Mouse (Mus musculus) gastrocnemius, adult 2 months (tissue): Measurements from ENCODE around the gene Map9. TPM values are rescaled to one million over a fixed set of nuclear protein-coding genes. Genes with fewer than 3 reads are reported as not detected.
"Not testable (repeated sequence)": the region's sequence is repeated elsewhere in the genome, so short reads cannot be mapped to it uniquely, and the experiment has no call there.

Experiments
- DNase-seq: peaks from one replicate; pipeline ENCODE4 v3.0.0; 2022
- H3K27ac ChIP-seq: fragments of 200-600 bp; 2 replicates; pipeline ENCODE4 v1.8.1; 2022; ENCODE audit warnings: mild to moderate bottlenecking
- H3K4me3 ChIP-seq: fragments of 200-600 bp; 2 replicates; pipeline ENCODE4 v1.8.1; 2022; ENCODE audit warnings: mild to moderate bottlenecking, moderate library complexity
- CTCF ChIP-seq: fragments of 200-600 bp; IDR thresholded peaks from 2 replicates; pipeline ENCODE4 v1.8.1; 2022; ENCODE audit warnings: antibody characterized with exemption, mild to moderate bottlenecking, moderate library complexity
- intact Hi-C: fragments of 180-260 bp; cut with DNase I; formaldehyde crosslinking; loops from one replicate; pipeline ENCODE4 v1.15.1; 2025
- long read RNA-seq, 2 experiments: library from polyadenylated mRNA; stranded (forward); transcript quantifications; one replicate each; pipeline ENCODE4 v2.0.0; 2021
- total RNA-seq, 2 experiments: library from RNA; stranded (reverse); gene quantifications; 2 replicates each; pipeline ENCODE4 v1.2.3; 2021

Gene Map9
- 1 to 10 TPM; 1.8 to 2.7 TPM for total RNA-seq
- long read RNA-seq, experiment 1: 0 reads
- long read RNA-seq, experiment 2, full-length matches to known transcripts: 1 of 1 reads
- long read RNA-seq, experiment 2, partial matches to known transcripts: 0 of 1 reads
- long read RNA-seq, experiment 2, other reads (novel, unspliced or antisense): 0 of 1 reads

DNA sequence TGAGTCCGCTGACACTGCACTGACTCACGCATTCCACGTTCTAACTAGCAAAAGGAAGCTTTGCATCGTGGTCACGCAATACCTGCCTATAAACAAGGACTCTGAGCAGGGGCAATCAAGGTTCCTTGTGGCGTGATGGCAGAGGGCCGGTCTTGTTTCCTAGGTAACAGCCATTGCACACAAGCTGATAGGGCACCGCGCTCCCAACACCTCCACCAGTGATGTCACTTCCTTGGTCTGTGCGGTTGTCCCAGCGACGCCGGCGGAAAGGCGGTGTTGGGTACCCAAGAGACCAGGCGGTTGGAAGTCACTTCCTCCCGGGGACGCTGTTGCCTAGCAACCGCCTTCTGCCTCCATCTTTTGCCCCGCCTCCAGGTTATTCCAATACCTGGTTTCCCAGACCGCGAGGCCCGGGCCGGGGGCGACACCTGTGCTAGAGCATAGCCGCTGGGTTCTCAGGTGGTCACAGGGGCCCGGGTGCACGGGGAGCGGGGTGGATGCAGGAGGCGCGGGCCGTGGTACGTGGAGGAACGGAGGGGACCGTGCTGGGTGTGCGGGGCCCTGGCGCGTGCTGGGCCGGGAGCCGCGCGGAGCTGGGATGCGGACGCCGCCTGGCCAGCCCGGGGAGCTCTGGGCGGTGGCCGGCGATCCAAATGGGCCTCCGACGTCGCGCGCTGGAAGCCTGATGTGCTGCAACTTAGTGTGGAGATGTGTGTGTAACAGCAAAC lies at the start of gene Map9:
Gene Map9 (plus strand): TSS at position 248 of the 728 bp plus-strand sequence.
- intact Hi-C loops: no loop called here
- Histone ChIP-seq H3K27ac (peak within 1 kb of the TSS; percentile 82), H3K4me3 (peak within 1 kb of the TSS; percentile 82)
- no peak for TF ChIP-seq CTCF
- DNase-seq: peak; percentile 97

DNA sequence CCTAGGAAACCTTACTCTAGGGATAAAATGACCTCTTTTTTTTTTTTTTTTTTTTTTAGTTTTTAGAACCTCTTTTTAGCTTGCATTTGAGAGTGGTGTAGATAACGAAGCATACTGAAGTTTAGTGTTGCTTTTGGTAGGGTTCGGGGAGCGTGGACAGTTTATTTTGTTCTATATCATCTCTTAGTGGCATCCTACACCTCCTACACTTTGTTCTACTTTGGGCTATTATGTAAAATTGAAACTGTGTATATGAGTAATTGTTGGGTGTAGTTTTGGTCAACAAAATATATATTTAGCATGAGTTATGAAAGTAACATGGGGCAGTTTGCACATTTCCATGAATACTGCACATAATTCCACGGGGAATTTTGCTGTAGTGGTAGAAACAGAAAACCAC lies 42.1 kb upstream of the Map9 start:
- no peak for TF ChIP-seq CTCF
- Histone ChIP-seq H3K27ac (no peak overlapping the region), H3K4me3 (no peak overlapping the region)
- intact Hi-C loops: no loop called here
- no peak for DNase-seq

DNA sequence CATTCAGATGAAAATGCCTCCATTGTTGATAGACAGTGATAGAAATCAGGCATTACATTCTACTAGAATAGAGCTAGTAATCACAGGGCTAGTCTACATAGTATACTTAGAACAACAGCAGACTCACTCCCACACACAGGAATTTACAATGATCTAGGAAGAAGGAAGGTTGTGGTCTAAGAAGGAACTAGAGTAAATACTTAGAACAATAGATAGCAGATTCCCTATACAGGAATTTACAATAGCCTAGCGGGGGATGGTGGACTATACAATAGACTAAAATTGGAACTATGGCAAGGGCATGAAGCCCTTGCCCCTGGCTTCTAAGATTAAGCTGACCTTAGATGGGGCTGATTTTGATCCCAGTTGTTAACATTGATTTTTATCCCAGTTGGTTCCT lies 31.1 kb upstream of the Map9 start:
- H3K4me3 ChIP-seq, H3K27ac ChIP-seq, intact Hi-C loops, DNase-seq: not testable (repeated sequence)

DNA sequence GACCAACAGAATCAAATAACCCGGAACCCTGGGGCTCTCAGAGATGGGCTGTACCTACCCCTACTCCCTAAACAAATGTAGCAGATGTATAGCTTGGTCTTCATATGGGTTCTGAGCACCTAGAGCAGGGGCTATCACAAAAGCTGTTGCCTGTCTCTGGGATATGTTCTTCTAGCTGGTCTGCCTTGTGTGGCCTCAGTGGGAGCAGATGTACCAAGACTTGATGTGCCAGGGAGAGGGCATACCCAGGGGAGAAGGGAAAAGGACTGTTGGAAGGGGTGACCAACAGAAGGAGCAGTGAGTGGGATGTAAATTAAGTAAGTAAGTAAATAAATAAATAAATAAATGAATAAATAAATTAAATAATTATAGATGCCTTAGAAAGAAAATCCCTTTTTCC lies 25.8 kb upstream of the Map9 start:
- H3K4me3 ChIP-seq: no peak overlapping the region
- H3K27ac ChIP-seq: no peak overlapping the region
- intact Hi-C loops: loop anchor here (2.0 kb wide), 1 partner anchor 285 kb away; no protein-coding TSS in a partner anchor
- no peak for TF ChIP-seq CTCF
- DNase-seq: no peak

DNA sequence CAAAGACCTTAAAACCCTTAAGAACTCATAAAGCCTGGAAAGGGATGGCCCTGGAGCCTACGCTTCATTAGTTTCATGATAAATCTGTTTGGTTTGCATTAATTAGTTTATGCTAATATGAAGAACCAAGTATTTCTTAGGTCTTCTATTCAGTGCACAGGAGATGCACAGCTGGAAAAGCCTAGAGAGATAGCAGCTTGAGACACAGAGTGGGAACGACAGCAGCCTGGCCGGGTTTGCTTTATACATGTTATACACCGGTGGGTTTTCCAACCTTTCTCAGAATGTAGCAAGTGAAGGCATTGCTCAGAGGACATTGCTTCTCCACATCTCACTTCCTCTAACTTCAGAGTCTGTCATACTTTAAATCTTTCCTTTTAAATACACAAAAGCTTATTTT lies 25.3 kb upstream of the Map9 start:
- Histone ChIP-seq H3K4me3 (no peak overlapping the region), H3K27ac (no peak overlapping the region)
- intact Hi-C loops: loop anchor here (2.0 kb wide), 1 partner anchor 286 kb away; no protein-coding TSS in a partner anchor
- DNase-seq: no peak
- TF ChIP-seq CTCF: no peak

DNA sequence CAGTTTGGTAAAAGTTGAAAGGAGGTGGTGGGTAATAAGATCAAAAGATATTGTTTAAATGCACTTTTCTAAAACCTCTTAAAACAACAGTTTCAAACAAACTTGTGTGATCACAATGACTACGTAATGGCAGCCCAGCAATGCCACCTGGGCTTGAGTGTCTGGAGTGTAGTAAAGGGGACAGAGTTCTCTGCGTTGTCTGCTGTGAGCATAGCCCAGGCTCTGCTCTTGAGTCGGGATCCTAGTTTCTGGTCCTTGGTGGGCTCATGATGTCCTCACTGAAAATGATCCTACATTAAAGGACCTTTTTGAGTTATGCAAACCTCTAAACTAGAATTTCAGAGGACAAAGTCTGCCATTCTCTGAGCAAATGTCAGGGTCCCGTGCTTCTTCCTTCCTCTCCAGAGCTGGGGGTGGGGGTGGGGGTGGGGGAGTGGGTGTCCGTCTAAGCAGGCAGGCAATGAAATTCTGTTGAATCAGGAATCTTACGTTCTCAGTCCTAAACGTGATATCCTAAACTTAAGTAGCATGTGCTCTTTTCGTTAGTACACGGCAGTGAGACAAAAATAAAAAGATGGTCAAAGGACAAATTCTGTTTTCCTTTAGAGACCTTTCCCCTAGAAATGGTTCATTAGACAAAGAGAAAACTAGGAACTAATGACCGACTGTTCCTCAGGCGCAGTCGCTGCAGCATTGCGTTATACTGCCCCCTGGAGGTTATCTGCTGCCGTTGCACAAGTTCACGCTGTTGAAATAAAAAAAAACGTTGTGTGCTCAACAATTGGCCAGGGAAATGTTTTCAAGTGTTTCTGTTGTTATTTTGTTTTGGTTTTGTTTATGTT lies 24.5 kb upstream of the Map9 start:
- peak; percentile 94 for TF ChIP-seq CTCF
- Histone ChIP-seq H3K27ac (peak overlapping the region; percentile 40; the same call in 1 of the 2 replicates), H3K4me3 (peak overlapping the region; percentile 60)
- peak; percentile 60 for DNase-seq
- intact Hi-C loops: loop anchor here (2.0 kb wide), 1 partner anchor 287 kb away; no protein-coding TSS in a partner anchor

DNA sequence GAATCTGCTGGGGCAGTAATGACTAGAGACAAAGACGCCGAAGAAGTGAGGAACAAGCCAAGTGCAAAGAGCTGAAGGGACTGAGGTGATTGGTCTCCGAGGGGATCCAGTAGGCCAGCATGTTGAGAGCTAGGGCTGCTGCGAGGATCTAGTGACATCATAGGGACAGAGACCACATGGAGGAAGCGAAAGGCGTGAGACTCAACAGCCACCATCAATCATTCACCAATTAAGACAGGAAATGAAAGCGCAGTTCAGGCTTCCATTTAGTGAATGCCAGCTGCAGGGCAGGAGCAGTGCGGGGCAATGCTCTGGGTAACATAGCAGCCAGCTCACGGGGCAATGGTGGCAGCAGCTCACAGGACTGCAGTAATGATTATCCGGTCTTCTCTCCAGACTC lies 17.7 kb upstream of the Map9 start:
- DNase-seq: no peak
- H3K4me3 ChIP-seq: no peak overlapping the region
- TF ChIP-seq CTCF: no peak
- H3K27ac ChIP-seq: no peak overlapping the region
- intact Hi-C loops: no loop called here

DNA sequence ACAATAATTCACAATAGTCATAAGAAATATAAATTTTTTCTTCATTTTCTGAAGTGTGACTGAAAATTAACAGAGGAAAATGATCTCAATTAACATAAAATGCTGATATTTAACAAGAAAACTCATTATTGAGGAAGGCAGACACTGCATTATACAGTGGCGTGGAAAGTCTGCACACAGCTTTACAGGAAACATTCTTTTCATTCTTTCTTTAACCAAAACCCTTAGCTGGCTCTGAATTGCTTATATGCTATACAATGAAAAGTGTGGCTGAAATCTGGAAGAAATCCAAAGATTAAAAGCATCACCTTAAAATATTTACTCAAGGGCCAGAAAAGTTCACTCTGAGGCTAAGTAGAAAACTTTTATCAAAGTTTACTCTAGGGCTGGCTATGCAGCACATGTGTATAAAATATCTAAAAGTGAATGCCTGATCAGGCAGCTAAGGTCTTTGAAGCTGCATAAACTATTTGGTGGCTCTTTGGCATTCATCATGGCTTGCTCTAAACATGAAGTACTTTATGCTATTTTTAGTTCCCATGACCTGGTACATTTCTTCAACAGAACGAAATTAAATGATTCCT lies 9.5 kb upstream of the Map9 start:
- DNase-seq: no peak
- intact Hi-C loops: no loop called here
- Histone ChIP-seq H3K27ac (no peak overlapping the region), H3K4me3 (no peak overlapping the region)
- TF ChIP-seq CTCF: no peak

DNA sequence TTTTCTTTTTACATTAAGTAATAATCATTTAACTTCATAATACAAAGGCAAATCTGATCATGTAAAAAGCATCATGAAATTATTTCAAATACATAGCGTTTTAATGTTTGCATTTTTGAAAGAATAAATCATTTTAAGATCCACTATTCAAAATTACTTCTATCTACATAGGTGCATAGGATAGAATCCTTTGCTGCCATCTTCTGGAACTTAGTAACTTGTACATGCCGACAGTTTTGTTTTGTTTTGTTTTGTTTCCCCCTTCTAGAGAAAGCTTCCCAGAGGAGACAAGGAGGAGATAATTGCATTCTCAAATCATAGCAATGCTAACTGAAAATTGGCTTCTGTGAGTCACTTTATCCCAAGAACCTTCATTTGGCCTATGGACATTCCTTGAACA lies 7.5 kb upstream of the Map9 start:
- no peak for DNase-seq
- TF ChIP-seq CTCF: peak; percentile 34; the same call in 1 of the 2 replicates
- intact Hi-C loops: no loop called here
- Histone ChIP-seq H3K27ac (no peak overlapping the region), H3K4me3 (no peak overlapping the region)

DNA sequence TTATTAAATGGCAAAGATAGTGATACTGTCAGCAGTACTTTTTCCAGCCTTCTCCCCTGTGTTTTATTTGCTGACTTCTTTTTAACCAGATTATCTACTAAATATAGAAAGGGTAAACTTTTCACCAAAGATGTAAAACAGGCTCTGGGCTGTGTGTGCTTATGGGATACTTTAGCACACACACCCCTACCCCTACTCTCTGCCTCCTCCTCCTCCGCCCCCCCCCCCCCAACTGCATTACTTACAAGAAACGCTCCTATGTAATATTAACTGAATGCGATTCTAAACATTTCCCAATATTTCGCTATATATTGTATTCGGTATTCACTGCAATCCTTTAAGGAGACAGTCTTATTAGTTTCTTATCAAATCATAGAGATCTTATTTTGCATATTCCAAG lies 504 bp upstream of the Map9 start:
- no peak for DNase-seq
- Histone ChIP-seq H3K27ac (peak overlapping the region; percentile 82), H3K4me3 (peak overlapping the region; percentile 82)
- intact Hi-C loops: no loop called here
- TF ChIP-seq CTCF: no peak

DNA sequence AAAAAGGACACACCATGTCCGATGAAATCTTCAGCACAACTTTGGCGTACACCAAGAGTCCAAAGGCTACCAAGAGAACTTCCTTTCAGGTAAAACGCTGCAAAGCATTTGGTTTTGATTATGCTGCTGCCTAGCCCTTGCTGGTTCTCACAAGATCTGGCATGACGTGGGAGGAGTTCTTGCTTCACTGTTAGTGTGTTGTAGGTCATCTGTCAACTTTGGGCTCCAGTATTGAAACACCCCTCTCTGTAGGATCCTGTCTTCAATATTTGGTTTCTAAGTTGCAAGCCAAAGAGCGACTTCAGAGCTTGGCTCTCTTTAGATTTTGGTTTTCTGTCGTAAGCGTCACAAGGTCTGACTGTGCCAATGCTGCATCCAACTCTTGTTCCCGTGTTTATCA lies 1.2 kb downstream of the Map9 start:
- Histone ChIP-seq H3K4me3 (no peak overlapping the region), H3K27ac (no peak overlapping the region)
- TF ChIP-seq CTCF: no peak
- intact Hi-C loops: no loop called here
- no peak for DNase-seq

DNA sequence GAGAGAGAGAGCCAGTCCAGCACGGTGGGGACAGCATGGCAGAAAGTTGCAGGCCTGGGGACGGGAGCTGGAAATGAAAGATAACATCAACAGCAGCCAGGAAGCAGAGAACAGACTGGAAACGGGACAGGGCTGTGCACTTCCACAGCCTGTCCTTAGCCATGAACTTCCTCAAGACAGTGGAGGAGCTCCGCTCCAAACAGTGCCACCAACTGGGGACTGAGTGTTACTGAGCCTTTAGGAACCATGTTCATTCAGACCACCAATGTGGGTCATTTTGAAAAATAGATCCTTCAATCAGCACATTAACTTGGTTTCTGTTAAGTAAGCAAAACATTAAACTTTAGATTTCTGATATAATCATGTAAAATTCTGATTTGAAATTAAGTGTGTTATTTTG lies 4.6 kb downstream of the Map9 start:
- Histone ChIP-seq H3K27ac (no peak overlapping the region), H3K4me3 (no peak overlapping the region)
- TF ChIP-seq CTCF: peak; percentile 46
- intact Hi-C loops: no loop called here
- DNase-seq: no peak
